Mouse (Mus musculus): ENCODE results near the gene Olfr894.
"Not testable (repeated sequence)": the region's sequence is repeated elsewhere in the genome, so short reads cannot be mapped to it uniquely, and the experiment has no call there.

Gene Olfr894

DNA sequence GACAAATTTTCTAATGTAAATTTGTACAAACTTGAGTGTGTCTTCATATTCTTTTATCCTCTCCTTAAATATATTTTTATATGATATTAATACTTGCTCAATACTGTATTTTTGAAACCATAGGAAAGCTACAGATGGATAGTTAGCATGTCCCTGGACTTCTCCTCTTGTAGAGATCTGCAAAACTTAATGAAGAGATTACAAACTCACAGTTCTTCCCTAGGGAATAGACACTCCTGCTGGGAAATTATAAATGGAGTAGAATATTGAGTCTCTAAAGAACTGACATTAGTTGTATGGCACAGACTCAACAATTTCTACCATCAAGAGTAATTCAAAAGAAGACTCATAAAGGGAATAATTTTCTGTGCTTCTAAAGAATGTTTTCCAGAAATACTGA lies at the start of gene Olfr894:
Olfr894 (plus strand) TSS at position 301 of the 400 bp plus-strand sequence.
- no peak for DNase-seq (ENCODE audit: low read depth)

DNA sequence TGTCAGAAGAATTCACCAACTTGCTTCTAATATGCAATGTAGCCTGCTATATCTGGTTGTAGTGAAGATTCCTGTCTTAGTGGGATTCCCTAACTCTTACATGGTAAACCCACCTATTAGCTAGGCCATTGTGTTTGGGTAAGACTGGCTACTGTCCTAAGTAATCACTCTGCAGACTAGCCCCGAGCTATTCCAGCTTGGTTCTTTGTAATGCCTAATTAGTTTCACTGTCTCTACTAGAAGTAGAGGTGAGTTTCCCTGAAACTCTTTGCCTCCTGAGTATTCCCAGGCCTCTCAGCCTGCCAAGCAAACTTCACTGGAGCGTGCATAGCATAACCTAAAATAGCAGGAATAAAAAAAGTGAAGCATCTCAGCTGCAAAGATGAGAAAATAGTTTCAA lies 49.5 kb upstream of the Olfr894 start:
- not testable (repeated sequence) for DNase-seq (ENCODE audit: low read depth)

DNA sequence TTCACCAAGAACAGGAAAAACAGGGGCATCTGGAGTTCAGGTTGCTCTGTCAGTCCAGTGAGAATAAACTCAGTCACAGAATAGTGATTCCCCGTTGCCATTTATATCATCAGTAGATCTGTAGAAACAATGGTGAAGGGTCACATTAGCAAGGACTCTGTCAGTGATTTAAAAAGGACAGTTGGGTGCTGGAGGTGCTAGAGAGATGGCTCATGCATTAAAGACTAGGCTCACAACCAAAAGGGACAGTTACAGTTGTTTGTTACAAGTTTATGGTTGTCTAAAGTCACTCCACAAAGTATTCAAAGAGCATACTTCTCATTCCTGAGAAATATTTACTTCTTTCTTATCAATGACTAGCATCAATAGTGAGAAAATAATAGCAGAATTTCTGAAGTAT lies 37.1 kb upstream of the Olfr894 start, which contains the start of gene Olfr891:
Olfr891 (minus strand) TSS at position 101 of the 400 bp plus-strand sequence.
- no peak for DNase-seq (ENCODE audit: low read depth)

DNA sequence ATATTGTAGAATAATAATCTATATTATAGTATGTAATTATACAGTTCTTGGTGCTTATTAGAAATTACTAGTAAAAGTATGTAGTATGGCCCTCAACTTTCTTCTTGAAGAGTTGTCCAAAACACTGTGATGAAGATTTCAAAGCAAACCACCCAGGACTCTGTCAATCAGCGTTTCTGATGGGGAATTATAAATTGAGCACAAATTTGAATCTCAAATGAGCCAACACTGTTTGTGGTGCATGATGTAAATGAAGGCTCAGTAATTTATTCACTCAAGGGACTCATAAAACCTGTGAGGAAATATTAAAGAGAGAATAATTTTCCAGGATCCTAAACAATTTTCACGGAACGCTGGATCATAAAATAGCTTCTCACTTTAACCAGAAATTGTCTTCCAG lies 9.8 kb upstream of the Olfr894 start, which contains the start of gene Olfr893:
Olfr893 (plus strand) TSS at position 301 of the 400 bp plus-strand sequence.
- no peak for DNase-seq (ENCODE audit: low read depth)

DNA sequence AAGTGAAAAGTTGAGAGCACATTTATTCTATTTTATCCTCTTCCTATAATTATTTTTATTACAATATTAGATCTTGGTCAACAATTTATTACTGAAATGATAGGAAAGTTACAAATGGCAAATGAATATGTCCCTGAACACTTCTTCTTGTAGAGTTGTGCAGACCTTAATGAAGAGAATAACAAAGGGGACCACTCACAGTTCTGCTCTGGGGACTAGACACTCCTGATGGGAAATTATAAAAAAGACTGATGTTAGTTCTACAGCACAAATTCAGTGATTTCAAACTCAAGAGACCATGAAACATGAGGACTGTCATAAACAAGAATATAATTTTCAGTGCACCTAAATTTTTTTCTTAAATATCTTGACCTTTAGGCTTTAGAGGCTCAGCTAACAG lies 34.6 kb downstream of the Olfr894 start, which contains the start of gene Olfr143:
Olfr143 (plus strand) TSS at position 301 of the 400 bp plus-strand sequence.
- no peak for DNase-seq (ENCODE audit: low read depth)

DNA sequence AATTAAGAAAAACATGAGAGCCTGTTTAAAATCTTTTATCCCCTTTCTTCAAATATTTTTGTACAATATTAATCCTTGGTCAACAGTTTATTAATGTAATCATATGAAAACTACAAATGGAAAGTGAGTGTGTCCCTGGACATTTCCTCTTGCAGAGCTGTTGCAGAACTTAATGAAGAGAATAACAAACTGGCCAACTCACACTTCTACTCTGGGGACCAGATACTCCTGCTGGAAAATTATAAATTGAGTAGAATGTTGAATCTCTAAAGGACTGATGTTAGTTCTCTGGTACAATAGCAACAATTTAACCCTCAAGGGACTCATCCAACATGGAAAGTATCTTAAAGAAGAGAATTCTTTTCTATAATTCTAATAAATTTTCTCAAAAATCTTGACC lies 49.7 kb downstream of the Olfr894 start, which contains the start of gene Olfr895:
Olfr895 (plus strand) TSS at position 301 of the 400 bp plus-strand sequence.
- DNase-seq (ENCODE audit: low read depth), result no peak

All from c-Kit-positive CD71-negative TER-119-negative erythroid progenitor cells, embryonic 14.5 days (primary cell).